Mouse (Mus musculus) limb, embryonic 13.5 days (tissue): ENCODE data around the gene Fem1a. TPM values are rescaled to one million over a fixed set of nuclear protein-coding genes. Genes with fewer than 3 reads are reported as not detected.

Experiments used
- ATAC-seq: fragments of 200-750 bp; cut with Nextera tagmentation; 2 replicates; pipeline ENCODE4 v1.8.0; 2017; ENCODE audit warnings: low read depth, moderate number of reproducible peaks, moderate TSS enrichment; ENCODE audit not compliant: low FRiP score
- H3K27ac ChIP-seq: fragments of 300-500 bp; sonication (generic); 2 replicates; pipeline ENCODE4 v1.5.1; 2015; ENCODE audit warnings: inconsistent platforms, mild to moderate bottlenecking, moderate library complexity
- H3K27me3 ChIP-seq: fragments of 300-500 bp; sonication (generic); 2 replicates; pipeline ENCODE4 v1.6.1; 2015; ENCODE audit warnings: mild to moderate bottlenecking, inconsistent platforms
- H3K36me3 ChIP-seq: fragments of 300-500 bp; sonication (generic); 2 replicates; pipeline ENCODE4 v1.6.1; 2015; ENCODE audit warnings: inconsistent platforms, mild to moderate bottlenecking, moderate library complexity
- H3K4me1 ChIP-seq: fragments of 300-500 bp; sonication (generic); 2 replicates; pipeline ENCODE4 v1.6.1; 2015; ENCODE audit warnings: inconsistent platforms
- H3K4me2 ChIP-seq: fragments of 300-500 bp; sonication (generic); replicated peaks from 2 replicates; pipeline ENCODE4 v1.6.1; 2015; ENCODE audit warnings: inconsistent platforms, mild to moderate bottlenecking, moderate library complexity
- H3K4me3 ChIP-seq: fragments of 300-500 bp; sonication (generic); 2 replicates; pipeline ENCODE4 v1.5.1; 2015; ENCODE audit warnings: moderate library complexity, mild to moderate bottlenecking, inconsistent platforms
- H3K9ac ChIP-seq: fragments of 300-500 bp; sonication (generic); 2 replicates; pipeline ENCODE4 v1.6.1; 2015; ENCODE audit warnings: mild to moderate bottlenecking, inconsistent platforms
- H3K9me3 ChIP-seq: fragments of 300-500 bp; sonication (generic); 2 replicates; pipeline ENCODE4 v1.6.1; 2016; ENCODE audit warnings: inconsistent platforms
- WGBS: fragments of 180-500 bp; shearing (Covaris S2); methylation state at CpG from one replicate; pipeline ENCODE4 v1.1.7; 2015; 5-methylcytosine and 5-hydroxymethylcytosine counted together
- polyA plus RNA-seq: library from polyadenylated mRNA; unstranded; fragments of >200 nt; fragmentation: Nextera tagmentation; extraction: Ambion mirVana; gene quantifications from 2 replicates; pipeline ENCODE4 v1.2.1, GENCODE M21; 2015

The Fem1a gene
- polyA plus RNA-seq, 1 experiment from 2014 or later = 13.7 TPM

GRCm38 (mm10) chr17:56272644-56273043, 16.0 kb downstream of the Fem1a start:
- peaks cover 17% of the 10 kb centered on the region for H3K4me1 ChIP-seq
- no peaks in the 10 kb centered on the region for H3K9me3 ChIP-seq
- no peak overlapping the region for H3K4me2 ChIP-seq
- WGBS = 75% methylated on average over 3 of the region's 3 CpGs
- H3K4me3 ChIP-seq = no peak overlapping the region
- ATAC-seq = no peak
- H3K36me3 ChIP-seq = peaks cover 37% of the 10 kb centered on the region
- H3K27me3 ChIP-seq = no peaks in the 10 kb centered on the region
- no peak overlapping the region for H3K9ac ChIP-seq
- no peak overlapping the region for H3K27ac ChIP-seq

- no peaks in the 10 kb centered on the region for H3K9me3 ChIP-seq
- peaks cover 45% of the 10 kb centered on the region for H3K36me3 ChIP-seq
- no peak overlapping the region for H3K27ac ChIP-seq
- no peak for ATAC-seq
- H3K4me2 ChIP-seq = no peak overlapping the region
- H3K9ac ChIP-seq = peak overlapping the region; percentile 27; the same call in 1 of the 2 replicates
- peaks cover 19% of the 10 kb centered on the region for H3K4me1 ChIP-seq
- WGBS = 83% methylated on average over 7 of the region's 7 CpGs
- no peak overlapping the region for H3K4me3 ChIP-seq
- H3K27me3 ChIP-seq = no peaks in the 10 kb centered on the region
Measured at GRCm38 (mm10) chr17:56273482-56273881, 16.9 kb downstream of the Fem1a start.

- ATAC-seq = no peak
- Histone ChIP-seq H3K27ac (no peak overlapping the region), H3K27me3 (no peaks in the 10 kb centered on the region), H3K9ac (no peak overlapping the region), H3K9me3 (no peaks in the 10 kb centered on the region), H3K4me1 (peaks cover 19% of the 10 kb centered on the region), H3K36me3 (peaks cover 48% of the 10 kb centered on the region), H3K4me3 (no peak overlapping the region), H3K4me2 (no peak overlapping the region)
- 92% methylated on average over 5 of the region's 5 CpGs for WGBS
Measured at GRCm38 (mm10) chr17:56273986-56274385, 17.4 kb downstream of the Fem1a start.

- WGBS = 36% methylated on average over 5 of the region's 5 CpGs
- Histone ChIP-seq H3K4me2 (peak overlapping the region; percentile 76), H3K9ac (peak overlapping the region; percentile 80), H3K27me3 (no peaks in the 10 kb centered on the region), H3K27ac (peak overlapping the region; percentile 82), H3K36me3 (peaks cover 47% of the 10 kb centered on the region), H3K9me3 (no peaks in the 10 kb centered on the region), H3K4me3 (peak overlapping the region; percentile 60), H3K4me1 (peaks cover 14% of the 10 kb centered on the region)
- no peak for ATAC-seq
Measured at GRCm38 (mm10) chr17:56275842-56276480, 19.4 kb downstream of the Fem1a start.

GRCm38 (mm10) chr17:56276643-56277566, 20.3 kb downstream of the Fem1a start, which contains the start of gene Ticam1:
Gene Ticam1, minus strand, starts transcription at chr17:56276786.
- H3K9me3 ChIP-seq = no peaks in the 10 kb centered on the region
- H3K4me1 ChIP-seq = peaks cover 14% of the 10 kb centered on the region
- peak within 1 kb of the TSS; percentile 80 for H3K9ac ChIP-seq
- H3K27me3 ChIP-seq = no peaks in the 10 kb centered on the region
- peak within 1 kb of the TSS; percentile 76 for H3K4me2 ChIP-seq
- peaks cover 47% of the 10 kb centered on the region for H3K36me3 ChIP-seq
- ATAC-seq = peak; percentile 93
- H3K27ac ChIP-seq = peak within 1 kb of the TSS; percentile 82
- peak within 1 kb of the TSS; percentile 60 for H3K4me3 ChIP-seq
- WGBS = 6% methylated on average over 21 of the region's 21 CpGs

GRCm38 (mm10) chr17:56277567-56277893, 20.9 kb downstream of the Fem1a start:
- peaks cover 14% of the 10 kb centered on the region for H3K4me1 ChIP-seq
- peaks cover 46% of the 10 kb centered on the region for H3K36me3 ChIP-seq
- H3K27me3 ChIP-seq = no peaks in the 10 kb centered on the region
- ATAC-seq = no peak; the same call in 1 of the 2 replicates
- WGBS = 41% methylated on average over 2 of the region's 2 CpGs
- H3K9me3 ChIP-seq = no peaks in the 10 kb centered on the region
- H3K9ac ChIP-seq = 0 out of 2 replicates have a peak overlapping the region, but pooled peaks have one; percentile 20
- peak overlapping the region; percentile 76 for H3K4me2 ChIP-seq
- H3K4me3 ChIP-seq = peak overlapping the region; percentile 60; the same call in 1 of the 2 replicates
- peak overlapping the region; percentile 82; the same call in 1 of the 2 replicates for H3K27ac ChIP-seq

- Histone ChIP-seq H3K27ac (no peak overlapping the region), H3K27me3 (no peaks in the 10 kb centered on the region), H3K4me2 (no peak overlapping the region), H3K4me3 (no peak overlapping the region), H3K9ac (no peak overlapping the region), H3K9me3 (no peaks in the 10 kb centered on the region), H3K4me1 (peaks cover 14% of the 10 kb centered on the region), H3K36me3 (peaks cover 50% of the 10 kb centered on the region)
- no peak for ATAC-seq
- WGBS = 90% methylated on average over 5 of the region's 5 CpGs
Measured at GRCm38 (mm10) chr17:56278340-56278739, 21.7 kb downstream of the Fem1a start.

GRCm38 (mm10) chr17:56279481-56280155, 23.0 kb downstream of the Fem1a start:
- 80% methylated on average over 12 of the region's 12 CpGs for WGBS
- H3K36me3 ChIP-seq = peaks cover 55% of the 10 kb centered on the region

GRCm38 (mm10) chr17:56281193-56281592, 24.6 kb downstream of the Fem1a start:
- Histone ChIP-seq H3K27ac (0 out of 2 replicates have a peak overlapping the region, but pooled peaks have one; percentile 28), H3K36me3 (peaks cover 71% of the 10 kb centered on the region)

More at GRCm38 (mm10) chr17:56279481-56280155, 23.0 kb downstream of the Fem1a start:
- no peaks in the 10 kb centered on the region for H3K9me3 ChIP-seq
- no peaks in the 10 kb centered on the region for H3K27me3 ChIP-seq
- no peak overlapping the region for H3K4me3 ChIP-seq
- ATAC-seq = no peak
- no peak overlapping the region for H3K27ac ChIP-seq
- no peak overlapping the region for H3K9ac ChIP-seq
- peaks cover 14% of the 10 kb centered on the region for H3K4me1 ChIP-seq
- no peak overlapping the region for H3K4me2 ChIP-seq

GRCm38 (mm10) chr17:56282802-56283201, 26.2 kb downstream of the Fem1a start:
- no peak overlapping the region; the same call in 1 of the 2 replicates for H3K27ac ChIP-seq

More at GRCm38 (mm10) chr17:56281193-56281592, 24.6 kb downstream of the Fem1a start:
- no peaks in the 10 kb centered on the region for H3K9me3 ChIP-seq
- no peak for ATAC-seq
- H3K4me2 ChIP-seq = no peak overlapping the region
- peaks cover 10% of the 10 kb centered on the region for H3K4me1 ChIP-seq
- 0 out of 2 replicates have a peak overlapping the region, but pooled peaks have one; percentile 19 for H3K9ac ChIP-seq
- H3K27me3 ChIP-seq = no peaks in the 10 kb centered on the region
- 91% methylated on average over 12 of the region's 12 CpGs for WGBS
- H3K4me3 ChIP-seq = no peak overlapping the region

GRCm38 (mm10) chr17:56283316-56283715, 26.7 kb downstream of the Fem1a start:
- no peaks in the 10 kb centered on the region for H3K27me3 ChIP-seq
- ATAC-seq = no peak
- 93% methylated on average over 8 of the region's 8 CpGs for WGBS
- peaks cover 8% of the 10 kb centered on the region for H3K4me1 ChIP-seq
- H3K4me3 ChIP-seq = no peak overlapping the region
- H3K27ac ChIP-seq = no peak overlapping the region; the same call in 1 of the 2 replicates
- no peak overlapping the region for H3K9ac ChIP-seq
- H3K36me3 ChIP-seq = peaks cover 76% of the 10 kb centered on the region
- H3K4me2 ChIP-seq = no peak overlapping the region
- no peaks in the 10 kb centered on the region for H3K9me3 ChIP-seq

More at GRCm38 (mm10) chr17:56282802-56283201, 26.2 kb downstream of the Fem1a start:
- H3K27me3 ChIP-seq = no peaks in the 10 kb centered on the region
- no peak overlapping the region for H3K9ac ChIP-seq
- peaks cover 81% of the 10 kb centered on the region for H3K36me3 ChIP-seq
- H3K4me1 ChIP-seq = peaks cover 3% of the 10 kb centered on the region
- H3K9me3 ChIP-seq = no peaks in the 10 kb centered on the region
- no peak overlapping the region for H3K4me2 ChIP-seq
- no peak for ATAC-seq
- WGBS = 81% methylated on average over 4 of the region's 4 CpGs
- no peak overlapping the region for H3K4me3 ChIP-seq
